Mouse (Mus musculus) hindbrain, embryonic 15.5 days (tissue): ENCODE results near the gene Crebrf. TPM values are rescaled to one million over a fixed set of nuclear protein-coding genes. Genes with fewer than 3 reads are reported as not detected.

Experiments
- ATAC-seq: fragments of 200-750 bp; cut with Nextera tagmentation; 2 replicates; pipeline ENCODE4 v1.8.0; 2017; ENCODE audit warnings: low read depth, moderate number of reproducible peaks, moderate TSS enrichment; ENCODE audit not compliant: low FRiP score
- H3K27ac ChIP-seq: fragments of 300-500 bp; sonication (generic); replicated peaks from 2 replicates; pipeline ENCODE4 v1.5.1; 2015; ENCODE audit warnings: mild to moderate bottlenecking, inconsistent platforms
- H3K27me3 ChIP-seq: fragments of 300-500 bp; sonication (generic); 2 replicates; pipeline ENCODE4 v1.6.1; 2015; ENCODE audit warnings: control low read depth, inconsistent platforms
- H3K36me3 ChIP-seq: fragments of 300-500 bp; sonication (generic); 2 replicates; pipeline ENCODE4 v1.6.1; 2015; ENCODE audit warnings: control low read depth, inconsistent platforms
- H3K4me1 ChIP-seq: fragments of 300-500 bp; sonication (generic); replicated peaks from 2 replicates; pipeline ENCODE4 v1.6.1; 2015; ENCODE audit warnings: control low read depth, inconsistent platforms
- H3K4me2 ChIP-seq: fragments of 300-500 bp; sonication (generic); 2 replicates; pipeline ENCODE4 v1.6.1; 2015; ENCODE audit warnings: moderate library complexity, mild to moderate bottlenecking, inconsistent platforms
- H3K4me3 ChIP-seq: fragments of 300-500 bp; sonication (generic); 2 replicates; pipeline ENCODE4 v1.5.1; 2015; ENCODE audit warnings: mild to moderate bottlenecking, inconsistent platforms
- H3K9ac ChIP-seq: fragments of 300-500 bp; sonication (generic); 2 replicates; pipeline ENCODE4 v1.6.1; 2015; ENCODE audit warnings: inconsistent platforms
- H3K9me3 ChIP-seq: fragments of 300-500 bp; sonication (generic); 2 replicates; pipeline ENCODE4 v1.6.1; 2016; ENCODE audit warnings: control low read depth, inconsistent platforms
- WGBS: fragments of 180-500 bp; shearing (Covaris S2); methylation state at CpG from one replicate; pipeline ENCODE4 v1.1.7; 2015; 5-methylcytosine and 5-hydroxymethylcytosine counted together
- polyA plus RNA-seq: library from polyadenylated mRNA; unstranded; fragments of >200 nt; fragmentation: Nextera tagmentation; extraction: Ambion mirVana; gene quantifications from 2 replicates; pipeline ENCODE4 v1.2.1, GENCODE M21; 2015

The Crebrf gene
- polyA plus RNA-seq, 1 experiment from 2014 or later = 12.4 TPM

DNA sequence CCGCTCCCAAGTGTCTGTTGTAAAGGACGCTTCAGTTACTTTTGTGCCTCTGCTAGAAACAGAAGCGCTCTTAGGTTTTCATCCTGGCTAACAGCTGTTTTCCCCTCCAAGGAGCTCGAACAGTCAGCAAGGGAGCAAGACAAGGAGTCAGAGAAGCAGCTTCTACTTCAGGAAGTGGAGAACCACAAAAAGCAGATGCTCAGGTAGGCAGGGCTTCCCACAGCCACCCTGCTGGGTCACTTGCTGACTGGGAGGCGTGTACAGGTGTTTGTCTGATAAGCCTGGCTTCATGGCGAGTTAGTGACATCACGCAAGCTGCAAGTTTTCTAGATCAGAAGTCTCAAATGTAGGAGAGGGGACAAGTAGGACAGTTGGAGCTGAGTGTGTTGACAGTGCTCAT, 71.1 kb downstream of the Crebrf start:
- H3K36me3 ChIP-seq = peaks cover 63% of the 10 kb centered on the region
- peaks cover 6% of the 10 kb centered on the region for H3K4me1 ChIP-seq
- ATAC-seq = no peak
- 95% methylated on average over 7 of the region's 7 CpGs for WGBS
- no peaks in the 10 kb centered on the region for H3K27me3 ChIP-seq
- no peak overlapping the region for H3K4me2 ChIP-seq
- H3K9me3 ChIP-seq = no peaks in the 10 kb centered on the region
- H3K9ac ChIP-seq = no peak overlapping the region
- no peak overlapping the region for H3K4me3 ChIP-seq
- no peak overlapping the region for H3K27ac ChIP-seq

DNA sequence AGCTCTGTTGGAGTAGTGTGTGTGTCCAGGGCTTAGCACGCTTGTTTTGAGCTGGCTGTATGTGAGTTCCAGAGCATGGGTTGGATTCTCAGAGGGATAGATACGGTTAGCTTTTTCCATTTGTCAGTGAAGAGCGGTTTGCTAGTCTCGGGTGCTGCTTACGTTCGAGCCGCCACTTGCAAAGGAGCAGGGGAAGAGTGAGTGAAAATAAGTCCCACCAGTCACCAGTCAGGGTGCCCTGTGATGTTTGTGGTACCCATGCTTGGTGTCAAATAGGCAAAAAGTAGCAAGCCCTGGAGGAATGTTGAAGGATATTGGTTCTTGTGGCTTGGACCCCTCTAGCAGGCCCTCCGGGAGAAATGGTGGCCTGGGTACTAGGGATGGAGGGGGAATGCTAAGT, 73.5 kb downstream of the Crebrf start:
- H3K9ac ChIP-seq = no peak overlapping the region
- H3K4me3 ChIP-seq = no peak overlapping the region
- peaks cover 74% of the 10 kb centered on the region for H3K36me3 ChIP-seq
- no peak overlapping the region for H3K4me2 ChIP-seq
- no peaks in the 10 kb centered on the region for H3K4me1 ChIP-seq
- ATAC-seq = no peak
- no peaks in the 10 kb centered on the region for H3K9me3 ChIP-seq
- H3K27ac ChIP-seq = no peak overlapping the region
- 97% methylated on average over 8 of the region's 8 CpGs for WGBS
- no peaks in the 10 kb centered on the region for H3K27me3 ChIP-seq

DNA sequence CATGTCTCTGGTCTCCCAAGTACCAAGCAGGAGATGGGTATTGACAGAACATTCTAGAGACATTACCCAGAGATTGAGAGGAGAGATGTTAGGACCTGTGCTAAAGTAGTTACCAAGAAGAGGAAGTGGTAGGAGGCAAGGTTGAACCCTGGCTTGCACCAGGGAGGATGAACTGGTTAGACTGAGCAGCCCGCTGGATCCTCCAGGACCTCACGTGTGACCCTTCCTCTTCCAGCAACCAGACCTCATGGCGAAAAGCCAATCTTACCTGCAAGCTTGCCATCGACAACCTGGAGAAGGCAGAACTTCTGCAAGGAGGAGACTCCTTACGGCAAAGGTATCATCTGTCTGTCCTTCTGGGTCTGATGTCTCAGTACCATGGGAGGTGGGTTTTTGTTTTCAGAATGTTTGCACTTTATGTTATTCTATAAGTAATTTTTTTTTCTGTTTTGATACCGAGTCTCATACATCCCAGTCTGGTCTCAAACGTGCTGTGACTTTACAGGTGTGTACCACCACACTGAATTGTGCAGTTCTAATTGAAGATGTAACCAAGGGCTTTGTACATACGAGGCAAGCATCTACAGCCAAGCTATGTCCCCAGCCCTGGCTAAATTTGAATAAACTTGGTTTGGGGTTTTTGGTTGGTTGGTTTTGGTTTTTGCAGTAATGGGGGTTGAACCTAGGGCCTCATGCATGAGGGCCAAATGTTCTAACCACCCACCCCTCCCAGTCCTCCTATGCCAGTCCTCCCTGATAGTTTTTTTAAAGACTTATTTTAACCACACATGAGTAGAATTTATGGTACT, 74.2 kb downstream of the Crebrf start:
- WGBS = 92% methylated on average over 8 of the region's 8 CpGs
- no peak for ATAC-seq

DNA sequence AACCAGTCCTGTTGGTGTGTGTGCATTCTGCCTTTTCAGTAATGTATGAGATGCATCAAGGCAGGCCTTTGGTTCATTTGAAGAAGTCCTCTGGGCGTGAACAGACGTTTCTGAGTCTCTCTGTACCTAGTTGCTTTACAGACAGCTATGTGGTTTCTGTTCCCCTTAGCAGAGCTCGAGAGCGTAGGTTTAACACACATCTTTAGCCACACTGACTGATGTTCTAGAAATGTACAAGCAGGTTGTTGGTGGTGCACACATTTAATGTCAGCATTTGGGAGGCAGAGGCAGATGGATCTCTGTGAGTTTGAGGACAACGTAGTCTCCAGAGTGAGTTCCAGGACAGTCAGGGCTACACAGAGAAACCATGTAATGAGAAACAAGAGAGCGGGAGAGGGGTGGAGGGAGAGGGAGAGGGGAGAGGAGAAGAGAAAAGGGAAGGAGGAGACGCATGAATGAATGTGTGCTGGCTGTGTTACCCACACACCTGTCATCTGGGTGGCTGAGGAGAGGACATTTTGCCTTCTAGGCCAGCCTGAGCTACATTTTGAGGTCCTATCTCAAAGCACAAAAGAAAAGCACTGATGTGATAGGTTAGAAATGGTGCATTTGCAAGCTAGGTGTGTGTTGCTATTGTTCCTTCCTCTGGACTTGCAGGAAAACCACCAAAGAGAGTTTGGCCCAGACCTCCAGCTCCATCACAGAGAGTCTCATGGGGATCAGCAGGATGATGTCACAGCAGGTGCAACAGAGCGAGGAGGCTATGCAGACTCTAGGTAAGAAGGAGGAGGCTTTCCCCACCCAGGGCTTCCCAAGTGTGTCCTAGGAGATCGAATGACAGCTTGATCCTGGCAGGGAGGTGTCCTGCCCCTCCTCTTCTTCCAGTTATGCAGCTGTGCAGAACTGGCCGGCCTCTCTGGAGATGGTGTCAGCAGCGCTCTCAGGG, 75.1 kb downstream of the Crebrf start:
- 91% methylated on average over 11 of the region's 11 CpGs for WGBS
- Histone ChIP-seq H3K4me3 (no peak overlapping the region), H3K27me3 (no peaks in the 10 kb centered on the region), H3K36me3 (peaks cover 62% of the 10 kb centered on the region), H3K4me1 (no peaks in the 10 kb centered on the region), H3K9ac (no peak overlapping the region), H3K4me2 (no peak overlapping the region), H3K9me3 (no peaks in the 10 kb centered on the region), H3K27ac (no peak overlapping the region)
- ATAC-seq = no peak

More for the DNA sequence above, 74.2 kb downstream of the Crebrf start:
- Histone ChIP-seq H3K27me3 (no peaks in the 10 kb centered on the region), H3K4me3 (no peak overlapping the region), H3K9me3 (no peaks in the 10 kb centered on the region), H3K9ac (no peak overlapping the region), H3K4me2 (no peak overlapping the region), H3K27ac (no peak overlapping the region), H3K36me3 (peaks cover 68% of the 10 kb centered on the region), H3K4me1 (no peaks in the 10 kb centered on the region)

DNA sequence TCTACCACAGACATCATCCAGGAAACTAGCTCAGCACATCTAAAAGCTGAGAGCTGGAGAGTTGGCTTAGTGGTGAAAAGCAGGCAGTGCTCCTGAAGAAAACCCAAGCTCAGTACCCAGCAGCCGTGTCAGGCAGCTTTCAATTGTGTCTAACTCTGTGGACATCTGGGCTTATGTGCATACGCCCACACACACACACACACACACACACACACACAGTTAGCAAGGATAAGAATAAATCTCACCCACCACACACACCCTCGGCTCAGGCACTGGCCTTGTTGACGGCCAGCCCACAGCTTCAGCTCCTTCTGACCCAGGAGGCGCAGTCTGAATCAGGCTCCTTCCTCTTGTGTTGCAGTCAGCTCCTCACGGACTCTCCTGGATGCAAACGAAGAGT, 76.1 kb downstream of the Crebrf start:
- Histone ChIP-seq H3K9me3 (no peaks in the 10 kb centered on the region), H3K4me3 (no peak overlapping the region), H3K36me3 (peaks cover 59% of the 10 kb centered on the region), H3K4me2 (no peak overlapping the region), H3K27me3 (no peaks in the 10 kb centered on the region), H3K4me1 (no peaks in the 10 kb centered on the region), H3K9ac (no peak overlapping the region), H3K27ac (no peak overlapping the region)
- 88% methylated on average over 7 of the region's 7 CpGs for WGBS
- ATAC-seq = no peak

DNA sequence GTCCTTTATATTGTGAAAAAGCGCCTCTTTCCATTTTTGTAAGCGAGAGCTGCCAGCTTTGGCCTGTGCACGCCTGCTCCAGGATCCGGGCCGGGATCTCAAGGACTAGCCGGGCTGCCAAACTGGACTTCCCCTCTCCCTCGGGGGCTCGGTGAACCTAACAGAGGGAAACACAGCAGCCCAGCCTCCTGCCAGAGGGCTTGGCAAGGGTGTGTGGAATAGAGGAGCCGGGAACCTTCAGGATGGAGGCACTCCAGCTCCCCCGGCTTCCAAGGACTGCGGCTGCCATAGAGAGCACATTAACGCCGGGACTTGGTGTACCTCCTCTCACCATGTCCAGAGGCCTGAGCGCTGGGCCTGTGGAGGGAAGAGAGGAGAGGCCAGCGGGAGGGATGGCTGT, 76.6 kb downstream of the Crebrf start:
- Histone ChIP-seq H3K4me1 (no peaks in the 10 kb centered on the region), H3K27me3 (no peaks in the 10 kb centered on the region), H3K4me3 (no peak overlapping the region), H3K36me3 (peaks cover 54% of the 10 kb centered on the region), H3K9ac (no peak overlapping the region), H3K4me2 (no peak overlapping the region), H3K9me3 (no peaks in the 10 kb centered on the region), H3K27ac (no peak overlapping the region)
- WGBS = 88% methylated on average over 15 of the region's 15 CpGs
- ATAC-seq = no peak

DNA sequence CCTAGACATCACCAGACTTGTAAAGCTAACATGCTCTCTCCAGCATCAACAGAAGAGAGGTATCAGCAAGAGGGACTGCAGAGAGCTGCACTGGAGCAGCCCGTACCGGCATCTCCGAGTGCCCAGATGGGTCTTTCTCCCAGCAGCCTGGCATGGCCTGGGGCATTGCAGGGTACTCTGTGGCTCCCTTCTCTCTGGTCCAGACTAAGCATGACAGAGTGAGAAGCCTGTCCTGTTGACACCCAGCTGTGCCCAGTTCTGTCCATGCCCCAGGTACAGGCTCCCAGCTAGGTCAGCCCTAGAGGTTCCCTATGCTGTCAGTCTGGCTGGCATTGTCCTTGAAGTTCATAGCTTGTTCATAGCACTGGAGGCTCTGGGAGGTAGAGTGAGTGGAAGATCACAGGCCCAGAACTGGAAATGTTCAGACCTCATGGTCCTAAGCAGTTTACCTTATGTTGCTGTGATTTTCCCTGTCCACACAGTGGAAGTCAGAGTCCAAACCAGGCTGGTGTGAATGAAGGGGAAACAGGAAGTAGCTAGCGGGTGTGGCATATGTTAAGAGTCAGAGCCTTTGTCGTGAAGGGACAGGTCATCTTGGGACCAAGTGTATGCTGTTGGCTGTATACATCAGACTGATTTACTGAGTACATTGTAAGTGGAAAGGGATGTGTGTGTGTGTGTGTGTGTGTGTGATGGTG, 77.8 kb downstream of the Crebrf start:
- Histone ChIP-seq H3K4me1 (no peaks in the 10 kb centered on the region), H3K27ac (no peak overlapping the region), H3K9me3 (no peaks in the 10 kb centered on the region), H3K4me3 (no peak overlapping the region), H3K27me3 (no peaks in the 10 kb centered on the region), H3K9ac (no peak overlapping the region), H3K36me3 (peaks cover 49% of the 10 kb centered on the region), H3K4me2 (no peak overlapping the region)
- ATAC-seq = no peak
- 82% methylated on average over 5 of the region's 5 CpGs for WGBS

DNA sequence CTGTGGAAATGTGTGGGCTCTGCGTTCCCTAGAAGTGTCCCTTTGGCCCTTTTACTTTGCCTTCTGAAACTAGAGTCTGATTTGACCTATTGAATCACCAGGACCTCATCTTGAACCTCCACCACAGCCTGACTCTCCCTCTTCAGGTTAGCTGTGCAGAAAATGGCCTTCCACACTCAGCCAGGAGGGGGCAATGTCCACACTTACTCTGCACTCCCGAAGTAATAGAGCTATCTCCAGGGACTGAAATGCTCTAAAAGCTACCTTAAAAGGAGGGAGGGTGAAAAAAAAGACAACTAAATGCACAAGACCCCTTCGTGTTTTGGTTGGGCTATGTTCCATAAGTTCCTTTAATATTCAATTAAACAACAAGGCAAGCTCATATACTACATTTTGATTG, 79.3 kb downstream of the Crebrf start:
- H3K36me3 ChIP-seq = peaks cover 33% of the 10 kb centered on the region
- no peaks in the 10 kb centered on the region for H3K9me3 ChIP-seq
- H3K27ac ChIP-seq = no peak overlapping the region
- ATAC-seq = no peak
- H3K27me3 ChIP-seq = no peaks in the 10 kb centered on the region
- no peak overlapping the region for H3K4me3 ChIP-seq
- no peaks in the 10 kb centered on the region for H3K4me1 ChIP-seq
- 24% methylated on average over 3 of the region's 3 CpGs for WGBS
- H3K9ac ChIP-seq = no peak overlapping the region
- no peak overlapping the region for H3K4me2 ChIP-seq

DNA sequence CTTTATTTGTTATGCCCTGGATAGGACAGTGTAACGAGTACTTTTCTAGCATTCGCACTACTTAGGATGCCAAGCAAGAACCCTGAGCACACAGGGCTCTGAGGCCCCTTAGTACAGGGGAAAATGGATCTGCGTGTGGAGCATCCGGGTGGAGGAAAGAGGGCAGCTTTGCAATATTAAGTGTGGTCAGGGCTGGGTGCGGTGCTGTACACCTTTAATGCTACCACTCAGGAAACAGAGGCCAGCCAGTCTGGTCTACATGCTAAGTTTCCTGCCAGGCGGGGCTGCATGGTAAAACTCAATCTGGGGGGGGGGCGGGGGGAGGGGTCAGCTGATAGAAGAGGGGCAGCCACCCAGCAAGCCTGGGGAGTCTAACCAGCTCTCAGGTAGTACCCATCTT, 79.9 kb downstream of the Crebrf start:
- H3K27me3 ChIP-seq = no peaks in the 10 kb centered on the region
- no peaks in the 10 kb centered on the region for H3K9me3 ChIP-seq
- WGBS = 81% methylated on average over 7 of the region's 7 CpGs
- H3K4me2 ChIP-seq = no peak overlapping the region
- no peak overlapping the region for H3K9ac ChIP-seq
- H3K4me1 ChIP-seq = no peaks in the 10 kb centered on the region
- no peak for ATAC-seq
- H3K27ac ChIP-seq = no peak overlapping the region
- H3K36me3 ChIP-seq = peaks cover 28% of the 10 kb centered on the region
- no peak overlapping the region for H3K4me3 ChIP-seq

DNA sequence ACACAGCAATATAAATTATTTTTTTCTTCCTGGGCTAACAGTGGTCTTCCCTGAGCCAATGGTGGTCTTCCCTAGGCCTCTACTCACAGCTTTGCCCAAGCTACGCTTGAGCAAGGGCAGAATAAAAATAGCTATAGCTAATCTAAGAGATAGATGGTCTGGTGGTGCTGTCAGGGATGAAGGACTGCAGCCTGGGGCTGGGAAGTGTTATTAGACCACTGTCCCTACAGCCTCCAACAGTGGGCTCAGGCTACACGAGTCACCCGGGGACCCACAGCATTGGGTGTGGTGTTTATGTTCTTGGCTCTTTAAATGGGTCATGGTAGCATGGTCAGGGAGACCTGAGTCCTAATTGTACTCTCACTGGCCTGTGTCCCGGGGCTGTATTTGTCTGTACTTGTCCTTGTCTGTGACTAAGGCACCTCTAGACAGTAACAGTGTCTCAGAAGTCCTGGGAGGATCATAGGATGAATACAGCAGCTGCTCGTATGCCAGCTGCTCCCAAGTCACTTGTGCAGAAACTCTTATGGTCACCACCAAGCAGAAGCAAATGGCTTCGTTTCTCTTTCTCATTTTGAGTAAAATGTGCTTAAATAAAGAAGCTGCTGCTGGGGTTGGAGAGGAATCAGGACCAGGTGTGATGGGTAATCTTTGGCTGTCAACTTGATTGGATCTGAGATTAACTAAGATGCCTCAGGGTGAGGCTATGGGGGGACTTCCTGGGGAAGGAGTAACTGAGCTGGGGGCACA, 82.1 kb downstream of the Crebrf start:
- ATAC-seq = no peak
- no peaks in the 10 kb centered on the region for H3K4me1 ChIP-seq
- no peak overlapping the region for H3K4me2 ChIP-seq
- no peak overlapping the region for H3K27ac ChIP-seq
- no peaks in the 10 kb centered on the region for H3K27me3 ChIP-seq
- H3K9me3 ChIP-seq = no peaks in the 10 kb centered on the region
- WGBS = 80% methylated on average over 6 of the region's 6 CpGs
- H3K9ac ChIP-seq = no peak overlapping the region
- H3K36me3 ChIP-seq = peaks cover 9% of the 10 kb centered on the region
- H3K4me3 ChIP-seq = no peak overlapping the region

DNA sequence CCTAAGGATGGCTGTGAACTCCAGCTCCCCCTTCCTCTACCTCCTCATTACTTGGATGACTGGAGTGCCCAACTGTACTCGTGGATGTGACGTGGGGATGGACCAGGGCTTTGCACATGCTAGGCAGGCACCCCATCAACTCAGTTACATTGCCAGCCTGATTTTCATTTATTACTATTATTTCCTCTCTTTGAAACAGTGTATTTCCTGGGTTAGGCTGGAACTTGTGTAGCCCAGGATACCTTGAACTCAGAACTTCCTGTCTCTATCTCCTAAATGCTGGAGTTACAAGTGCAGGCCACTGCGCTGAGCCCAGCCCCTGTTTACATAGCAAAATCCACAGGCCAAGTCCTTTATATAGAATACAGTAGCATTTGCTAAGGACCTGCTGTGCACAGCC, 87.4 kb downstream of the Crebrf start:
- Histone ChIP-seq H3K4me1 (no peaks in the 10 kb centered on the region), H3K4me2 (no peak overlapping the region), H3K9ac (no peak overlapping the region), H3K27ac (no peak overlapping the region), H3K4me3 (no peak overlapping the region), H3K9me3 (no peaks in the 10 kb centered on the region), H3K27me3 (no peaks in the 10 kb centered on the region), H3K36me3 (no peaks in the 10 kb centered on the region)
- 84% methylated on average over 3 of the region's 3 CpGs for WGBS
- no peak for ATAC-seq
